Mouse (Mus musculus) hindbrain, embryonic 14.5 days (tissue): ENCODE measurements around the gene Med27. TPM values are rescaled to one million over a fixed set of nuclear protein-coding genes. Genes with fewer than 3 reads are reported as not detected.

Experiments used
- ATAC-seq: fragments of 200-750 bp; cut with Nextera tagmentation; 2 replicates; pipeline ENCODE4 v1.8.0; 2017; ENCODE audit warnings: moderate number of reproducible peaks, mild to moderate bottlenecking, moderate TSS enrichment, moderate library complexity; ENCODE audit not compliant: low FRiP score
- DNase-seq: peaks from one replicate; pipeline ENCODE4 v3.0.0-alpha.2; 2015; ENCODE audit warnings: low spot score
- H3K27ac ChIP-seq: fragments of 300-500 bp; sonication (generic); 2 replicates; pipeline ENCODE4 v1.5.1; 2014; ENCODE audit warnings: mild to moderate bottlenecking, moderate library complexity
- H3K27me3 ChIP-seq: fragments of 300-500 bp; sonication (generic); 2 replicates; pipeline ENCODE4 v1.6.1; 2014; ENCODE audit warnings: mild to moderate bottlenecking, low read length, mixed read lengths; ENCODE audit not compliant: control insufficient read depth, insufficient read depth
- H3K36me3 ChIP-seq: fragments of 300-500 bp; sonication (generic); replicated peaks from 2 replicates; pipeline ENCODE4 v1.6.1; 2014; ENCODE audit not compliant: control insufficient read depth, insufficient read depth
- H3K4me1 ChIP-seq: fragments of 300-500 bp; sonication (generic); replicated peaks from 2 replicates; pipeline ENCODE4 v1.6.1; 2014; ENCODE audit warnings: antibody characterized with exemption, low read length, mixed read lengths; ENCODE audit not compliant: control insufficient read depth, insufficient read depth
- H3K4me2 ChIP-seq: fragments of 300-500 bp; sonication (generic); replicated peaks from 2 replicates; pipeline ENCODE4 v1.6.1; 2014; ENCODE audit warnings: mild to moderate bottlenecking, moderate library complexity
- H3K4me3 ChIP-seq: fragments of 300-500 bp; sonication (generic); replicated peaks from 2 replicates; pipeline ENCODE4 v1.5.1; 2014; ENCODE audit warnings: mild to moderate bottlenecking, low read length
- H3K9ac ChIP-seq: fragments of 300-500 bp; sonication (generic); 2 replicates; pipeline ENCODE4 v1.6.1; 2014
- H3K9me3 ChIP-seq: fragments of 300-500 bp; sonication (generic); 2 replicates; pipeline ENCODE4 v1.6.1; 2016; ENCODE audit warnings: low read length; ENCODE audit not compliant: control insufficient read depth
- WGBS: fragments of 180-500 bp; shearing (Covaris S2); extraction: QIAGEN DNeasy Blood & Tissue Kit; methylation state at CpG from one replicate; pipeline ENCODE4 v1.1.7; 2014; 5-methylcytosine and 5-hydroxymethylcytosine counted together
- polyA plus RNA-seq: library from polyadenylated mRNA; unstranded; fragments of >200 nt; fragmentation: Nextera tagmentation; extraction: Ambion mirVana; gene quantifications from 2 replicates; pipeline ENCODE4 v1.2.1, GENCODE M21; 2014

Med27 gene
- polyA plus RNA-seq, 1 experiment from 2014 or later = 71.9 TPM

GRCm38 (mm10) chr2:29403799-29404530, 57.3 kb downstream of the Med27 start:
- Histone ChIP-seq H3K27me3 (no peaks in the 10 kb centered on the region), H3K36me3 (no peaks in the 10 kb centered on the region), H3K4me3 (no peak overlapping the region), H3K27ac (no peak overlapping the region), H3K4me1 (peaks cover 8% of the 10 kb centered on the region), H3K9ac (no peak overlapping the region), H3K4me2 (no peak overlapping the region), H3K9me3 (no peaks in the 10 kb centered on the region)
- DNase-seq = no peak
- 0 out of 2 replicates have a peak, but pooled peaks have one; percentile 17 for ATAC-seq
- WGBS = 54% methylated on average over 9 of the region's 9 CpGs

- DNase-seq (no peak), ATAC-seq (no peak)
- WGBS = 83% methylated on average over 10 of the region's 10 CpGs
- no peak overlapping the region for H3K4me2 ChIP-seq
- no peak overlapping the region for H3K4me3 ChIP-seq
- H3K27ac ChIP-seq = no peak overlapping the region
- 0 out of 2 replicates have a peak overlapping the region, but pooled peaks have one; percentile 28 for H3K9ac ChIP-seq
- H3K4me1 ChIP-seq = peaks cover 8% of the 10 kb centered on the region
- no peaks in the 10 kb centered on the region for H3K9me3 ChIP-seq
- H3K27me3 ChIP-seq = no peaks in the 10 kb centered on the region
- no peaks in the 10 kb centered on the region for H3K36me3 ChIP-seq
Measured at GRCm38 (mm10) chr2:29404931-29405330, 58.3 kb downstream of the Med27 start.

GRCm38 (mm10) chr2:29405848-29406247, 59.2 kb downstream of the Med27 start:
- Histone ChIP-seq H3K27ac (no peak overlapping the region), H3K27me3 (no peaks in the 10 kb centered on the region), H3K9ac (no peak overlapping the region), H3K36me3 (no peaks in the 10 kb centered on the region), H3K9me3 (no peaks in the 10 kb centered on the region), H3K4me1 (peaks cover 12% of the 10 kb centered on the region), H3K4me3 (no peak overlapping the region), H3K4me2 (no peak overlapping the region)
- DNase-seq (no peak), ATAC-seq (no peak)
- WGBS = 93% methylated on average over 2 of the region's 2 CpGs

- Histone ChIP-seq H3K4me1 (peaks cover 15% of the 10 kb centered on the region), H3K4me3 (no peak overlapping the region), H3K9me3 (no peaks in the 10 kb centered on the region), H3K9ac (no peak overlapping the region), H3K27me3 (no peaks in the 10 kb centered on the region), H3K27ac (0 out of 2 replicates have a peak overlapping the region, but pooled peaks have one; percentile 17), H3K4me2 (no peak overlapping the region), H3K36me3 (no peaks in the 10 kb centered on the region)
- no peak for ATAC-seq
- DNase-seq = no peak
- WGBS = 46% methylated on average over 3 of the region's 3 CpGs
Measured at GRCm38 (mm10) chr2:29407350-29407749, 60.7 kb downstream of the Med27 start.

- no peak for ATAC-seq
- no peak for DNase-seq
- Histone ChIP-seq H3K4me2 (no peak overlapping the region), H3K36me3 (no peaks in the 10 kb centered on the region), H3K9ac (no peak overlapping the region), H3K4me3 (no peak overlapping the region), H3K4me1 (peaks cover 15% of the 10 kb centered on the region), H3K27me3 (no peaks in the 10 kb centered on the region), H3K27ac (0 out of 2 replicates have a peak overlapping the region, but pooled peaks have one; percentile 17), H3K9me3 (no peaks in the 10 kb centered on the region)
- 76% methylated on average over 7 of the region's 7 CpGs for whole genome bisulfite sequencing
Measured at GRCm38 (mm10) chr2:29407764-29408163, 61.1 kb downstream of the Med27 start.

GRCm38 (mm10) chr2:29410884-29411283, 64.3 kb downstream of the Med27 start:
- Histone ChIP-seq H3K4me3 (no peak overlapping the region), H3K36me3 (no peaks in the 10 kb centered on the region), H3K27ac (no peak overlapping the region), H3K9me3 (no peaks in the 10 kb centered on the region), H3K4me1 (peaks cover 16% of the 10 kb centered on the region; the same call in 1 of the 2 replicates), H3K9ac (no peak overlapping the region), H3K27me3 (no peaks in the 10 kb centered on the region), H3K4me2 (no peak overlapping the region)
- ATAC-seq = no peak
- DNase-seq = no peak
- 77% methylated on average over 7 of the region's 7 CpGs for WGBS

GRCm38 (mm10) chr2:29412458-29412857, 65.8 kb downstream of the Med27 start:
- no peaks in the 10 kb centered on the region for H3K9me3 ChIP-seq
- WGBS = 43% methylated on average over 3 of the region's 3 CpGs
- DNase-seq = no peak
- H3K4me2 ChIP-seq = no peak overlapping the region
- no peaks in the 10 kb centered on the region for H3K36me3 ChIP-seq
- no peak overlapping the region for H3K4me3 ChIP-seq
- ATAC-seq = no peak
- no peaks in the 10 kb centered on the region for H3K27me3 ChIP-seq
- no peak overlapping the region for H3K27ac ChIP-seq
- H3K4me1 ChIP-seq = 0 out of 2 replicates have a peak, but pooled peaks cover 16% of the 10 kb centered on the region
- H3K9ac ChIP-seq = no peak overlapping the region

GRCm38 (mm10) chr2:29413259-29413993, 66.8 kb downstream of the Med27 start:
- no peak for ATAC-seq
- WGBS = 52% methylated on average over 13 of the region's 13 CpGs
- Histone ChIP-seq H3K9ac (no peak overlapping the region), H3K36me3 (no peaks in the 10 kb centered on the region), H3K9me3 (no peaks in the 10 kb centered on the region), H3K27me3 (no peaks in the 10 kb centered on the region), H3K4me3 (no peak overlapping the region), H3K4me2 (no peak overlapping the region), H3K4me1 (peaks cover 20% of the 10 kb centered on the region; the same call in 1 of the 2 replicates), H3K27ac (no peak overlapping the region)
- DNase-seq = no peak

GRCm38 (mm10) chr2:29414852-29415473, 68.3 kb downstream of the Med27 start:
- 69% methylated on average over 7 of the region's 7 CpGs for WGBS
- no peak for DNase-seq

More at GRCm38 (mm10) chr2:29414852-29415473, 68.3 kb downstream of the Med27 start:
- Histone ChIP-seq H3K27me3 (no peaks in the 10 kb centered on the region), H3K9ac (no peak overlapping the region), H3K27ac (no peak overlapping the region), H3K4me1 (peaks cover 29% of the 10 kb centered on the region), H3K9me3 (no peaks in the 10 kb centered on the region), H3K36me3 (no peaks in the 10 kb centered on the region), H3K4me2 (no peak overlapping the region), H3K4me3 (no peak overlapping the region)
- ATAC-seq = no peak
